Mouse (Mus musculus): ENCODE measurements around the gene Ybey. TPM values are rescaled to one million over a fixed set of nuclear protein-coding genes. Genes with fewer than 3 reads are reported as not detected.

The Ybey gene
- polyA plus RNA-seq, 1 experiment from 2014 or later, result 4.7 TPM

DNA sequence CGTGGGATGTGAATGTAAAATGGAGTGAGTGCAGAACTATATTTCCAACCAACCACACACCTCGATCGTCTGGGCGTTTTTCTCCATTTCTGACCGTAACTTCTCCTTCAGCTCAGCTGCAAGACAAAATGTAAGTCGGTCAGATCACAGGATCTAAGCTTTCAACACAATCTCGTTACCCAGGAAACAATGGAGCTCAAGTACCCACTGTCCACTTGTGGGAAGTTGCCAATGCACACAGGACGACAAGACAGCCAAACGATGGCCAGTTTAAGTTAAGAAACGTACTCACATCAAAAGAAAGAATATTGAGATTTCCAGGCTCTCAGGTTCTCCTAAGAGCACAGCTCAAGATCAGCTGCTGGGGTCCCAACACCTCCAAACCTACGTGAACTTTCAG is 35.0 kb downstream of the Ybey start:
- ATAC-seq (replicated peaks; ENCODE audit: low FRiP score, low TSS enrichment, low read depth), result no peak
- no peaks in the 10 kb centered on the region for H3K27me3 ChIP-seq (replicated peaks; ENCODE audit: control insufficient read depth, insufficient read depth, low read length)
- H3K9ac ChIP-seq (ENCODE audit: low read length), result no peak overlapping the region
- H3K36me3 ChIP-seq (ENCODE audit: control insufficient read depth, insufficient read depth, low read length), result peaks cover 98% of the 10 kb centered on the region
- 95% methylated on average over 11 of the region's 11 CpGs for WGBS
- no peak overlapping the region for H3K4me3 ChIP-seq (ENCODE audit: low read depth, low read length)
- DNase-seq (ENCODE audit: low spot score), result no peak
- H3K27ac ChIP-seq (ENCODE audit: low read depth), result no peak overlapping the region
- H3K9me3 ChIP-seq (ENCODE audit: control insufficient read depth, low read length), result no peaks in the 10 kb centered on the region
- no peaks in the 10 kb centered on the region for H3K4me1 ChIP-seq (replicated peaks; ENCODE audit: control insufficient read depth, insufficient read depth, low read length)
- no peak overlapping the region for H3K4me2 ChIP-seq (ENCODE audit: low read length)

DNA sequence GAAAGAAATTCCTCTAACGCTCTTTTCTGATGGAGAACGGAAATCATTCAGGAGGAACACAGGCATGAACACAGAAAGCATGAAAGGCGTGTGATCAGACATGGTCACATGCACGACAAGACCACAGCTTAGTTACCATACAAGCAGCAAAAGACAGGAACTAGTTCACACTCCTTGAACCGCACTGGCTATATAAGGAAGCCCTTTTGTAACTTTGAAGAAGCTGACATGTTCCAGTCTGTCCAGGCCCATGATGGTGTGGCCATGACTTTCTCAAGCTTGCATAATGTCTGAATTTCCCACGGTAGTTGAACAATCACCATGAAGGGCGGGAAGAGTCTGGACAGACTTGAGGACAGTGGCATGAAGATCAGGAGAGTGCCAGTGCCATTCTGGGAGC is 43.2 kb downstream of the Ybey start:
- Histone ChIP-seq H3K9ac (ENCODE audit: low read length) (no peak overlapping the region), H3K36me3 (ENCODE audit: control insufficient read depth, insufficient read depth, low read length) (peaks cover 98% of the 10 kb centered on the region), H3K4me3 (ENCODE audit: low read depth, low read length) (no peak overlapping the region), H3K27me3 (replicated peaks; ENCODE audit: control insufficient read depth, insufficient read depth, low read length) (no peaks in the 10 kb centered on the region), H3K4me2 (ENCODE audit: low read length) (no peak overlapping the region), H3K27ac (ENCODE audit: low read depth) (no peak overlapping the region), H3K9me3 (ENCODE audit: control insufficient read depth, low read length) (no peaks in the 10 kb centered on the region), H3K4me1 (replicated peaks; ENCODE audit: control insufficient read depth, insufficient read depth, low read length) (no peaks in the 10 kb centered on the region)
- WGBS, result 95% methylated on average over 7 of the region's 7 CpGs
- no peak for ATAC-seq (replicated peaks; ENCODE audit: low FRiP score, low TSS enrichment, low read depth)
- DNase-seq (ENCODE audit: low spot score), result no peak

DNA sequence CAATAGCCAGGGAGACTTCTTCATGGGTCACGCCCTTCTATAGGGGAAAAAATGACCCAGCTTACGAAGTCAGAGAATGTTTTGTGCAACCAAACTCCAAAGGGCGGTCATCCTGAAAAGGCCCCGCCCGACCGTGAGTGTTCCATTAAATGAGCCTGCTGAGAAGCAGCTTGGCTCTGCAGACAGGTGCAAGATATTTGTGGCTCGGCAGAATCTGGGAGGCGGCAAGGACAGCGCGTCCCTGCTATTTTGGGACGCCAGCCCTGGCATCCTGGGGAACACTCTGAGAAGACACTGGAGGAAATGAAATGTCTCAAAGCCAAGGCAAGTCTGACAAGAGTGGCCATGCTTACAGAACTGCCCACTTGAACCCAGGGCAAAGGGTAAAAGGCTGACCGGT is 52.1 kb downstream of the Ybey start:
- peaks cover 96% of the 10 kb centered on the region for H3K36me3 ChIP-seq (ENCODE audit: control insufficient read depth, insufficient read depth, low read length)
- ATAC-seq (replicated peaks; ENCODE audit: low FRiP score, low TSS enrichment, low read depth), result no peak
- no peak overlapping the region for H3K4me2 ChIP-seq (ENCODE audit: low read length)
- 96% methylated on average over 12 of the region's 12 CpGs for WGBS
- no peaks in the 10 kb centered on the region for H3K4me1 ChIP-seq (replicated peaks; ENCODE audit: control insufficient read depth, insufficient read depth, low read length)
- no peaks in the 10 kb centered on the region for H3K9me3 ChIP-seq (ENCODE audit: control insufficient read depth, low read length)
- H3K9ac ChIP-seq (ENCODE audit: low read length), result no peak overlapping the region
- H3K4me3 ChIP-seq (ENCODE audit: low read depth, low read length), result no peak overlapping the region
- no peak overlapping the region for H3K27ac ChIP-seq (ENCODE audit: low read depth)
- no peaks in the 10 kb centered on the region for H3K27me3 ChIP-seq (replicated peaks; ENCODE audit: control insufficient read depth, insufficient read depth, low read length)
- no peak for DNase-seq (ENCODE audit: low spot score)

Other genes starting within 250 kb of the Ybey start
- gene Prmt2, start 231.2 kb downstream of the Ybey start, polyA plus RNA-seq (2014; fragmentation: Nextera tagmentation; extraction: Ambion mirVana), result 53.6 and 61.8 TPM in 2 replicates
- 1.2 and 1.4 TPM in 2 replicates for gene S100b, start 215.3 kb downstream of the Ybey start, polyA plus RNA-seq (2014; fragmentation: Nextera tagmentation; extraction: Ambion mirVana)
- gene Dip2a, start 123.8 kb downstream of the Ybey start, polyA plus RNA-seq (2014; fragmentation: Nextera tagmentation; extraction: Ambion mirVana), result 5.7 and 6.6 TPM in 2 replicates
- not detected in 2 replicates for gene AC141477.1, start 28.7 kb downstream of the Ybey start, polyA plus RNA-seq (2014; fragmentation: Nextera tagmentation; extraction: Ambion mirVana)
- gene Pcnt, start 26.3 kb downstream of the Ybey start, polyA plus RNA-seq (2014; fragmentation: Nextera tagmentation; extraction: Ambion mirVana), result 20.1 and 22.2 TPM in 2 replicates
- not detected in 2 replicates for gene 2610028H24Rik, start 20.0 kb downstream of the Ybey start, polyA plus RNA-seq (2014; fragmentation: Nextera tagmentation; extraction: Ambion mirVana)
- gene Mcm3ap, start 187 bp downstream of the Ybey start, polyA plus RNA-seq (2014; fragmentation: Nextera tagmentation; extraction: Ambion mirVana), result 56.2 and 67.8 TPM in 2 replicates
- 56.3 and 62.4 TPM in 2 replicates for gene Lss, start 62.5 kb upstream of the Ybey start, polyA plus RNA-seq (2014; fragmentation: Nextera tagmentation; extraction: Ambion mirVana)
- gene Spatc1l, start 93.2 kb upstream of the Ybey start, polyA plus RNA-seq (2014; fragmentation: Nextera tagmentation; extraction: Ambion mirVana), result 0.18 TPM in 1 of 2 replicates, not detected in the other
- 0.11 TPM in 1 of 2 replicates, not detected in the other for gene Ftcd, start 106.5 kb upstream of the Ybey start, polyA plus RNA-seq (2014; fragmentation: Nextera tagmentation; extraction: Ambion mirVana)
- gene Col6a2, start 154.5 kb upstream of the Ybey start, polyA plus RNA-seq (2014; fragmentation: Nextera tagmentation; extraction: Ambion mirVana), result 164 and 184 TPM in 2 replicates

Data from intestine, embryonic 14.5 days (tissue).